Mouse (Mus musculus) bone marrow macrophage, adult 2 months (primary cell): ENCODE data around the gene Vsig8.

Source experiments
- CTCF ChIP-seq: IDR thresholded peaks from 2 replicates; pipeline ENCODE4 v1.5.1; 2012; ENCODE audit warnings: low read depth, mild to moderate bottlenecking, low read length, moderate library complexity
- POLR2A ChIP-seq: IDR thresholded peaks from 2 replicates; pipeline ENCODE4 v1.6.1; 2012; ENCODE audit warnings: mild to moderate bottlenecking, low read depth, low read length, borderline replicate concordance

GRCm38 (mm10) chr1:172513525-172514212 lies 42.1 kb upstream of the Vsig8 start:
- TF ChIP-seq CTCF (no peak), POLR2A (no peak)
